Mouse (Mus musculus): ENCODE measurements around the gene Celsr3.

Celsr3 gene

GRCm38 (mm10) chr9:108825820-108826699 is at the start of gene Celsr3:
Celsr3 (plus strand) TSS chr9:108826320.
- no peak for DNase-seq (ENCODE audit: low read depth, low spot score)

GRCm38 (mm10) chr9:108776614-108777013 is 49.5 kb upstream of the Celsr3 start:
- DNase-seq (ENCODE audit: low read depth, low spot score), result no peak

GRCm38 (mm10) chr9:108777276-108777675 is 48.8 kb upstream of the Celsr3 start:
- no peak for DNase-seq (ENCODE audit: low read depth, low spot score)

GRCm38 (mm10) chr9:108780959-108781358 is 45.2 kb upstream of the Celsr3 start:
- no peak for DNase-seq (ENCODE audit: low read depth, low spot score)

- no peak for DNase-seq (ENCODE audit: low read depth, low spot score)
Observed at GRCm38 (mm10) chr9:108781891-108782290, 44.2 kb upstream of the Celsr3 start.

- DNase-seq (ENCODE audit: low read depth, low spot score), result no peak
Observed at GRCm38 (mm10) chr9:108782836-108783547, 43.1 kb upstream of the Celsr3 start.

- DNase-seq (ENCODE audit: low read depth, low spot score), result peak; percentile 95
Observed at GRCm38 (mm10) chr9:108783548-108784463, 42.3 kb upstream of the Celsr3 start, which contains the start of gene Ip6k2. Ip6k2 (plus strand) TSS chr9:108783796.

- DNase-seq (ENCODE audit: low read depth, low spot score), result no peak
Observed at GRCm38 (mm10) chr9:108785416-108785815, 40.7 kb upstream of the Celsr3 start.

- no peak for DNase-seq (ENCODE audit: low read depth, low spot score)
Observed at GRCm38 (mm10) chr9:108786494-108786893, 39.6 kb upstream of the Celsr3 start.

GRCm38 (mm10) chr9:108787080-108787479 is 39.0 kb upstream of the Celsr3 start:
- no peak for DNase-seq (ENCODE audit: low read depth, low spot score)

GRCm38 (mm10) chr9:108788713-108789112 is 37.4 kb upstream of the Celsr3 start:
- DNase-seq (ENCODE audit: low read depth, low spot score), result no peak

- DNase-seq (ENCODE audit: low read depth, low spot score), result peak; percentile 24
Observed at GRCm38 (mm10) chr9:108792307-108792706, 33.8 kb upstream of the Celsr3 start.

GRCm38 (mm10) chr9:108792730-108793129 is 33.4 kb upstream of the Celsr3 start:
- peak; percentile 75 for DNase-seq (ENCODE audit: low read depth, low spot score)

GRCm38 (mm10) chr9:108795281-108795680 is 30.8 kb upstream of the Celsr3 start:
- no peak for DNase-seq (ENCODE audit: low read depth, low spot score)

- DNase-seq (ENCODE audit: low read depth, low spot score), result no peak
Observed at GRCm38 (mm10) chr9:108795762-108796161, 30.4 kb upstream of the Celsr3 start.

GRCm38 (mm10) chr9:108796351-108796981 is 29.7 kb upstream of the Celsr3 start:
- no peak for DNase-seq (ENCODE audit: low read depth, low spot score)

- DNase-seq (ENCODE audit: low read depth, low spot score), result no peak
Observed at GRCm38 (mm10) chr9:108797477-108797876, 28.6 kb upstream of the Celsr3 start.

- DNase-seq (ENCODE audit: low read depth, low spot score), result no peak
Observed at GRCm38 (mm10) chr9:108798508-108799075, 27.5 kb upstream of the Celsr3 start.

GRCm38 (mm10) chr9:108799564-108799963 is 26.6 kb upstream of the Celsr3 start:
- DNase-seq (ENCODE audit: low read depth, low spot score), result no peak

- no peak for DNase-seq (ENCODE audit: low read depth, low spot score)
Observed at GRCm38 (mm10) chr9:108805768-108806167, 20.4 kb upstream of the Celsr3 start.

- no peak for DNase-seq (ENCODE audit: low read depth, low spot score)
Observed at GRCm38 (mm10) chr9:108806379-108806778, 19.7 kb upstream of the Celsr3 start.

Data from A20 (cell line).